Mouse (Mus musculus) heart, adult 8-10 months (tissue): ENCODE measurements at regions not wholly inside any gene's neighbourhood (a gene's known extent, or its start where the extent isn't known, plus 50 kb on each side); places are given as distances from the start of the nearest gene placed in this dataset.

Experiments used
- DNase-seq: peaks from one replicate; pipeline ENCODE4 v3.0.0; 2022; ENCODE audit warnings: low spot score

DNA sequence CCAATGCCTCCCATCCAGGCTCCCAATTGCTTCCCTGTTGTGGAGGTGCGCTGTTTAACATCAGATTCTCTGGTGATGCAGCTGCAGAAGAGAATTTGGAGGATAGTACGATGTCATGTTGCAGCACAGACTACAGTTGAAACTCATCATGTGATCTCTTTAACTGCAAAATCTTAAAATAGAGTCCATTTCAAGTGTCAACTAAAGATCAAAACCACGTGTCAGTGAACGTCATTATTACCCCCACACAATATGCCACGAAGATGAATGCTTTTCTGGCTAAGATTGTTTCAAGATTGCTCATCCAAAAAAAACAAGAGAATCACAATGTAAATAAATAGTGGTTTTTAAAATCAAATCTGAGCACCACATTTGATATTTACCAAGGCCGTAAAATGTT is 343.7 kb upstream of the Fam98a start:
- no peak for DNase-seq

GRCm38 (mm10) chr17:75894934-75895333 is 343.2 kb upstream of the Fam98a start:
- no peak for DNase-seq

- no peak for DNase-seq
Measured at GRCm38 (mm10) chr17:75893559-75893958, 341.8 kb upstream of the Fam98a start.

GRCm38 (mm10) chr17:75892156-75892555 is 340.4 kb upstream of the Fam98a start:
- DNase-seq = no peak

DNA sequence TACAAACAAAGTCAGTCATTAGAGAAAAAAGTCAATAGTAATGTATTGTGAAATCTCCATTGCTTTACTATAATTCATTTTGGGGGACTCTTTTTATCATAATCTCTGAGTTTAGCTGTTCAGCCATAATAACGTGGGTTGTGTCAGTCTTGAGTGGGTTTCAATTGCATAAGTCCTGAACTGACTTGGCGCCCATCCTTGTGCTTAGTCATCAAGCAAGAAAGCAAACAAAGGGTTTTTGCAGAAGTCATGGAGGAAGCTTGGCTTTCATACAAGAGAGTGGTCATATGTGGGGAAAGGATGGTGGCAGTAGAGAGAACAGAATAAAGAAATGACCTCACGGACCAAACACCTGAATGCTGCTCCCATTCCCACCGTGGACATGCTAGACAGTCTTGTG is 339.8 kb upstream of the Fam98a start:
- DNase-seq = no peak

GRCm38 (mm10) chr17:75877848-75878247 is 326.1 kb upstream of the Fam98a start:
- no peak for DNase-seq

DNA sequence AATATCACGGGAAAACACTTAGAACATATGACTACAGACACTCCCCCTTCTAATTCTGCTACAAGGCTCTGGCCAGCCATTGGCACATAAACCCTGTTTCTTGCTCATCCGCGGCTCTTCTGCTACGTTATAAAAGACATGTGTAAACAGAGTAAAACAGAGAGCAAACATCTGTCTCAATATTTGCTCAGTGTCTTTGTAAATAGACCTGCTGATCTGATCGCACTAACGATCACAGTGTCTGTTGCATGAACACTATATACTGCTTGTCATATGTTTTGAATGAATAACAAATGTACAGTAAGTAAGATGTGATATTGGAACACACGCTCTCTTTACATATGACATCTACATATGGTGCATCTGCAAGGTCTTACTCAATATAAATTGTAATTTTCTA is 325.1 kb upstream of the Fam98a start:
- DNase-seq = no peak

DNA sequence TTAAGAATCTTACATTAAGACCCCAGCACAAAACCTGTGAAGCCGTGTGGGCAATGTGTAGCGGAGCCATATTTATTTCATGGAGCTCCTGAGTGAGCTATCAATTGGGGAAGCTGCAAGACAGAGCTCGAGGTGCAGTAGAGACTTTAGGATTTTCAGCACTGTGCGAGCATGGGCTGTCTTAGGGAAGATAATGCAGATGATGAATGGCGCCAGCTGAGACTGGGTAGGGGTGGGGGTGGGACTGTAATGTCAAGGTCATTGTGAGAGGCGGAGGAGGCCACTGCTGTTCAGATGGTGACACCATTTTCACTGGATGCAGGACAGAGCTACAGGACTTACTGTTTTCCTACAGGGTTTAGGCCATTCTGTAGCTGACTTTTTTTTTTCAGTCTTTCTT is 322.8 kb upstream of the Fam98a start:
- no peak for DNase-seq

GRCm38 (mm10) chr17:75870492-75870891 is 318.7 kb upstream of the Fam98a start:
- no peak for DNase-seq

- DNase-seq = no peak
Measured at GRCm38 (mm10) chr17:75857015-75857414, 305.3 kb upstream of the Fam98a start.

GRCm38 (mm10) chr17:75815997-75816626 is 264.4 kb upstream of the Fam98a start:
- DNase-seq = no peak

DNA sequence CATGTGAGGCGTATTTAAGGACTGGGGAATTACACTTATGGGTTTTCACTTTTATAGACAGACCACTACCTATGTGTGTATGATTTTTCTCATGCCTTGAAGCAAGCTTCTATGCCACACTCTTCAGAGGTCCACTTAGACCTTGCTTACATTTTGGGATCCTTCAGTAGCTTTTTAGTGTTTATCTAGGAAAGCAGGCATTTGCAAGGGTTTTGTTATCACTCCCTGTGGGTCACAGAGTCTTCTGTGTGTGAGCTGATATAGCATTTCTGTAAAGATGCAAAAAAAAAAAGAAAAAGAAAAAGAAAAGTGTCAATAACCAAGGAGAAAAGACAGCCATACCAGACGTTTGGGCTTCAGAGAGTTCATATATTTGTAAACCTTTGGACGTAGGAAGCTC is 260.4 kb upstream of the Fam98a start:
- no peak for DNase-seq

DNA sequence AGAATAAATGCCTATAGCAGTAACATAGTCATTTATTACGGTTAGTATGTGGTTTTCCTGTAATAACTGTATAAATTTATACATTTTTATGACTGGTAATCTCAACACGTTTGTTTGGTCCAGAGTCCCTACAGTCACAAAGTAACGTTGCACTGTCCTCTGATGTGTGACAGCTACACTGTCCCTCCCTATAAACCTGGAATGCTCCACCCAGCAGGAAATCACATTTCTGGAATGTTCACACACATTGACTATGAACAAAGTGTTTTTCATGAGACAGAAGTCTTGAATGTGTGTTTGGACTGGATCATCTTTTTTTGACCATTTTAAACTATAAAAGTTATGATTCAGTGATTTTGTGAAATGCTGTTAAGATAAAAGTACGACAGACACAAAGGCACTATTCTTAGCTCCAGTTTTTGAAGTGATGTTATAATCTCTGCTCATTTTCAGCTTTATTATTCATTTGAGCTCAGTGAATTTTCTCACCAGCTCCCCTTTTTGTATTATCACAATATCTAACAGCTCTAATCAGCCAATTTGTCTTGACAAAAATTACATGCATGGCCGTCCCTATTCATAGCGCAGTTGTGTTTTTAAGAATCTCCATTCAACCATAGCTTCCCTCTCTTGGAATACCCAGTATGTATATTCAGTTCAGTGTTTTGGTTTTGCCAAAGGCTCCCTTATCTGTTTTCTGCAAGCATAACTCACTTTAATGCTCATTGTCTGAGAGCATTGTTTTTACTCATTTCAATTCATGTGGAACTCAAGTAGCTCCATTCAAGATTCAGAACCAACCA is 257.0 kb upstream of the Fam98a start:
- no peak for DNase-seq

DNA sequence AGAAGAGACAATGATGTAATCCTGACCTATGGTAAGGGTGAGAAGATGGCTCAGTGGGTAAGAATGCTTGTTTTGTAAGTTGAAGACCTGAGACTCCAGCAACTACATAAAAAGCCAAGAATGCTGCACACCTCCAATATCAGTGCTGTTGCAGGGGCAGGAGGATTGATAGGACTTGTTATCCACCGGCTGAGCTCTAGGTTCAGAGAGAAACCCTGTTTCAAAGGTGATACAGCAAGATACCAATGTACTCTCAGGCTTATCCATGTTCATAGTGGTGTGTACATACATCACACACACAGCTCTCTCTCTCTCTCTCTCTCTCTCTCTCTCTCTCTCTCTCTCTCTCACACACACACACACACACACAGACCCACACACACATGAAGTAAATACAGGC is 256.3 kb upstream of the Fam98a start:
- DNase-seq = no peak

DNA sequence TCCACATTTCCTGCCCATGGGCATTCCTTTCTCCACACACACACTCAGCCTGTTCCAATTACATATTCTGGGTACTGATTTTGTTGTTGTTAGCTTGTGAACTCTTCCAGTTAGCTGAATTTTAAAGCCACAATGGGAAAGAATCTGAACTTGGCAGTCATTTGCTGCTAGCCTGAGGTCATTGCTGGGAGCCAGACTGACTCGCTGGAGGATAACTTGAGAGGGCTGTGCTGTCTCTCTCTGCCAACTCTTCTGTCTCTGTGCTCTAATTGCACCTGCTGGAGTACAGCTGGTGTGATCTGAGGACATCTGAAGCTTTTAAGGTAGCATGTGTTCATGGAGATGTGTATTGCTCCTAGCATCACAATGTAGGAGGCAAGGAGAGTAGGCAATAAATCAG is 252.6 kb upstream of the Fam98a start:
- no peak for DNase-seq

GRCm38 (mm10) chr17:75796380-75796779 is 244.6 kb upstream of the Fam98a start:
- DNase-seq = no peak

DNA sequence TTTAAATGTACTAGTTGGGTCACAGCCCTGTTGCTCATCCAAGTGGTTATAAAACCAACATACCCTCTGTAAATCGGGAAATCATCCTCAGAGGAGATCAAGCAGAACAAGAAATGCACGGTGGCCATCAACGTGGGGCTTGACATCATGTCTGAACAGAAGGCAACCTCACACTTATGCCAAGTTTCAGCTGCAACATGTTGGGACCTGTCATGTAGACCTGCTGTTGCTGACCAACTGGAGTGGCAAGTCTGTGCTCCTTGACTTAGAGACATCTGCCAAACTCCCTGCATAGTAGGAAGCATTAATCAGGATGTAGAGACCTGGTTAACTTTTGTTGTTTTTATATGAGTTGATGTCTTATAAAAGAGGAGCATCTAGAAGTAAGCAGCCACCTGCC is 244.0 kb upstream of the Fam98a start:
- no peak for DNase-seq

GRCm38 (mm10) chr17:75779770-75780169 is 228.0 kb upstream of the Fam98a start:
- DNase-seq = no peak

DNA sequence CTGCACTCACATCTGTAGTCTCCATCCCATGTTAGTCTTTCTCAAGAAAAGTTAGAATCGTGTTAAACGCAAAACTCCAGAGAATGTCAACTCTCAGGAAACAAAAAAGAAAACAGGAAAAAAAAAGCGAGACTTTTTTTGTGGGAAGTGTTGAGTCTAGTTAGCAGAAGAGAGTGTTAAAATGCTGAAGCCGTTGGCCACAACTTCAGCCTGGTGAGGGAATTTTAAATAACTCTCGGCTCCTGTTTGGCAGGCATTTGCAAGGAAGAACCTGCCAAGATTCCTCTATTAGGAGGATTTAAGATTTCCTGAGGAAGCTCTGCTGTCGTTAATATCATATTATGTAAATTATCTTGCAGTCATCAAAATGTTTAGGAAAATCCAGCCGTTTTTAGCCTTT is 224.9 kb upstream of the Fam98a start:
- no peak for DNase-seq

DNA sequence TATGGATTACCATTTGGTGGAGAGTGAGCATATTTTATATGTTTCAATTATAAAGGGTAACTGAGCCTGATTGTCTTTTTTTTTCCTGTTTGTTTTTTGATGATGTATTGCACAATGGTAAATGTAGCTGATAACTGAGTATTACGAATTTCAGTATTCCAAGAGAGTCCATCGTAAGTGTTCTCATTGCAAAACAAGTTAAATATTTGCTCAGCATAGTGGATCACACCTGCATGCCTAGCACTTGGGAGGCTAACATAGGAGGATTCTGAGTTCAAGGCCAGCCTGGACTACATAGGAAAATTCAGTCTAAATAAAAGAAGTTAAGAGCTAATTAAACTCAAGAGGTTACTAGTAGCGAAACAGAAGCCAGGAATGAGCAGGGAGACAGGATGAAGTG is 223.8 kb upstream of the Fam98a start:
- no peak for DNase-seq

DNA sequence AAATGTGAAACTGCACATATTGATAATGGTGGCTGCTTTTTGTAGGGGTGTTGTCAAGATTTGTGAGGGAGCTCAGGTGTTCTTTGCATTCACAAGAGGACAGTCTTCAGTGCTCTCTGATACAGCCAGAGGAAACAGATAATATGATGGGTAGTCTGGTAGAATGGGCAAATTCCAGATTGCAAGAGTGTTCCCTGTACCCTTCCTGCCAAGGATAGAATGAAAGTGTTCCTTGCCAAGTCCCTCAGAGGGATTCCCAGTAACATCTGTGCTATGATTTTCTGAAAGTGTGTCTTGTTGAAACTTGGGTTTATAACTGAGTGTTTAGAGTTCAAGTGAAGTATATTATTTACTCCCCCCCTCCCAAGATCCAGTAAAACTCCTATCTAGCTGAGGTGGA is 221.1 kb upstream of the Fam98a start:
- no peak for DNase-seq

DNA sequence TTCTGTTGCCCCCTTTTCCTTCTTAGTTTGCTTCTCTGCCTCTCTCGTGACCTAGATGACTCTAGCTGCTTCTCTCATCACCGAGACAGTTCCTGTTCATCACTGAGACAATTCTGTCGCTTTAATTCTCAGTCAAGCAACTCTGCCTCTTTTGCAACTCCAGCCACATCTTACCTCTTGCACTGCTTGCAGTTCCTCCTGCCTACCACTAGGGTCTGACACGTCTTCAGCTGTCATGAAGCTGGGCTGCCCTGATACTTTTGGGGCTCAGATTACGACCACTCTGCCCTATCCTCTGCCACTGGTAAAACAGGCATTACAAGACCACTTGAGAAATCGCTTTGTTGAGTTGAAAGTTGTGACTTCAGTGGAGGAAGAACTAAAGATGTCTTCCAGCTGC is 216.9 kb upstream of the Fam98a start:
- no peak for DNase-seq

DNA sequence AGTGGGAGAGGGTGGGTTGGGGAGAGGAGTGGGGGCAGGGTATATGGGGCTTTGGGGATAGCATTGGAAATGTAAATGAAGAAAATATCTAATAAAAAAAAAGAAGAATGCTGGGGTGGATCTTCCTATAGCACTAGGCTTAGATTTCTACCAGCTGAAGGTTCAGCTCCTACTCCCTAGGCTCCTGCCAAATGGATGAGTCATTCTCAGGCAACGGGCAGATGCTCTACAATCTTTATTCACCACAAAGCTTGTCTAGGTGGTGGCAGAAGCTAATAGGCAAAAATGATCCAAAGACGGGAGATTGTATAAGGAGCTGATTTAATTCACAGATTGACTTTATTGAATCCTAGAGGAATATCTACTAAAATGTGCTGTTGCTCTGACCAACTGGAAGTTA is 211.6 kb upstream of the Fam98a start:
- DNase-seq = no peak

DNA sequence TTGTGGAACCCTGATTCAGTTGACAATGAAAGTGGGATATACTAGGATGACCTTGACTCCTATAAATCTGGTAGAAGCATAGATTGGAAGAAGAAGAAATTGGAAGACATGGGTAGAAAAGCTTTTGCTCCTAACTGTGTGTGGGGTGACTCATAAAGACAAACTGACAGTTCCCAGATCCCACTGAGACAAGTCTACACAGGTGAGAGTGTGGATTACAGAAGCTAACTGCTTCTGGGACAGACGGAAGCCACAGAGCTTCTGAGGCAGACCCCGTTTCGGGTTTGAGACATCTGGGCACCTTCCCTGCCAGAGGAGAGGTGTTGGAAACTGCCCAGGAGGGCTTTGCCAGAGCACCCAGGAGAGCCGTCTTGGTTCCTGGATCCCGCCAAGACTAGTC is 204.7 kb upstream of the Fam98a start:
- no peak for DNase-seq
